Mouse (Mus musculus) ES-CJ7 (cell line): ENCODE results near the gene Gm3020.
"Not testable (repeated sequence)": the region's sequence is repeated elsewhere in the genome, so short reads cannot be mapped to it uniquely, and the experiment has no call there.

Source experiments
- DNase-seq: peaks from one replicate; pipeline ENCODE4 v3.0.0; 2011; ENCODE audit warnings: low read depth, low spot score

Gene Gm3020

GRCm38 (mm10) chr14:3651730-3652129 is at the start of gene Gm3020:
Gm3020 (plus strand) TSS chr14:3652030.
- DNase-seq: not testable (repeated sequence)

DNA sequence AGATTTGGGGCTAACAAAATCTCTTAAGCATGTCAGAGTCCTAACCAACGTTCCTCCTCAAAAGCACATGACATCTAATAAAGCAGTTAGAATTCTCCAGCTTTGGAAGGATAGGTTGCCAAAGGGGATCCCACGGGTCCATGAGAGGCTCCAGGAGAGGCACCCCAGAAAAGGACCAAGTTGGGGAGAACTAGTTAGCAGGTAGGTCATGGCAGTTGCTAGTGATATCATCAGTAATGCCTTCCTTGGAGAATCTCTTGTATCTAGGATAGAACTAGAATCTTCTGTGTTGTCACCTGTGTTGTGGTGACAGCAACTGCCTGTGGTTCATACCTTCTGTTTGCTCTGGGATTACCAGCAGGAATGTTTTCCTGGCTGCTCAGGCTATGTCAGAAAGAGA is 17.6 kb upstream of the Gm3020 start, which contains the start of gene Gm3012:
Gm3012 (plus strand) TSS at position 301 of the 400 bp plus-strand sequence.
- DNase-seq: not testable (repeated sequence)

GRCm38 (mm10) chr14:3688483-3688882 is 36.7 kb downstream of the Gm3020 start, which contains the start of gene Gm3043:
Gm3043 (plus strand) TSS chr14:3688783.
- not testable (repeated sequence) for DNase-seq
